Mouse (Mus musculus) MEL (cell line): ENCODE results near the gene Cald1. TPM values are rescaled to one million over a fixed set of nuclear protein-coding genes. Genes with fewer than 3 reads are reported as not detected.

ENCODE experiments used
- DNase-seq: peaks from one replicate; pipeline ENCODE4 v3.0.0; 2011; ENCODE audit warnings: low read depth, low spot score
- H3K27ac ChIP-seq: 2 replicates; pipeline ENCODE4 v1.5.1; 2012; ENCODE audit warnings: low read depth, mild to moderate bottlenecking, control low read depth, low read length, moderate library complexity; ENCODE audit not compliant: control insufficient read depth
- H3K27me3 ChIP-seq, 2 experiments: fragments of 150-350 bp in 1 of 2; sonication (generic) in 1 of 2; 2 replicates each; pipeline ENCODE4 v1.6.1; 2012; ENCODE audit warnings: low read length in 2 of 2, mild to moderate bottlenecking in 2 of 2, improper control_type of control experiment in 1 of 2, moderate library complexity in 1 of 2; ENCODE audit not compliant: insufficient read depth in 2 of 2, control insufficient read depth in 1 of 2
- H3K36me3 ChIP-seq, 2 experiments: 2 replicates each; pipeline ENCODE4 v1.6.1; 2012 to 2014; ENCODE audit warnings: low read length in 2 of 2, improper control_type of control experiment in 1 of 2, inconsistent platforms in 1 of 2, mild to moderate bottlenecking in 1 of 2; ENCODE audit not compliant: insufficient read depth in 2 of 2, control insufficient read depth in 1 of 2
- H3K4me1 ChIP-seq, 2 experiments: fragments of 150-350 bp in 1 of 2; sonication (generic) in 1 of 2; 2 replicates each; pipeline ENCODE4 v1.6.1; 2012; ENCODE audit warnings: low read length in 2 of 2, improper control_type of control experiment in 1 of 2, mild to moderate bottlenecking in 1 of 2; ENCODE audit not compliant: insufficient read depth in 2 of 2, control insufficient read depth in 1 of 2
- H3K4me3 ChIP-seq, 2 experiments: fragments of 150-350 bp in 1 of 2; sonication (generic) in 1 of 2; 2 replicates each; pipeline ENCODE4 v1.5.1; 2012; ENCODE audit warnings: low read depth in 2 of 2, low read length in 2 of 2, mild to moderate bottlenecking in 2 of 2, moderate library complexity in 2 of 2, control low read depth in 1 of 2, improper control_type of control experiment in 1 of 2; ENCODE audit not compliant: control insufficient read depth in 1 of 2, insufficient read depth in 1 of 2
- H3K79me2 ChIP-seq: 2 replicates; pipeline ENCODE4 v1.6.1; 2012; ENCODE audit warnings: mild to moderate bottlenecking, low read length, moderate library complexity; ENCODE audit not compliant: control insufficient read depth, poor library complexity, insufficient read depth
- H3K9ac ChIP-seq: 2 replicates; pipeline ENCODE4 v1.6.1; 2012; ENCODE audit warnings: low read depth, mild to moderate bottlenecking, control low read depth, low read length, moderate library complexity; ENCODE audit not compliant: control insufficient read depth, poor library complexity, severe bottlenecking
- H3K9me3 ChIP-seq: fragments of 150-350 bp; sonication (generic); replicated peaks from 2 replicates; pipeline ENCODE4 v1.6.1; 2012; ENCODE audit warnings: mild to moderate bottlenecking, low read length, improper control_type of control experiment, moderate library complexity; ENCODE audit not compliant: insufficient read depth
- BHLHE40 ChIP-seq: IDR thresholded peaks from 2 replicates; pipeline ENCODE4 v1.6.1; 2012; ENCODE audit warnings: low read depth, mild to moderate bottlenecking, inconsistent platforms, low read length, improper control_type of control experiment, borderline replicate concordance
- CHD1 ChIP-seq: IDR thresholded peaks from 2 replicates; pipeline ENCODE4 v1.6.1; 2012; ENCODE audit warnings: low read depth, mild to moderate bottlenecking, inconsistent platforms, low read length, improper control_type of control experiment
- CTCF ChIP-seq, 3 experiments: IDR thresholded peaks in 2 of 3; conservative IDR thresholded peaks in 1 of 3; 2 replicates each; pipeline ENCODE4 v1.5.1; 2011 to 2012; ENCODE audit warnings: low read length in 3 of 3, low read depth in 2 of 3, mild to moderate bottlenecking in 2 of 3, improper control_type of control experiment in 1 of 3, inconsistent platforms in 1 of 3, mixed read lengths in 1 of 3, moderate library complexity in 1 of 3; ENCODE audit not compliant: control insufficient read depth in 1 of 3, insufficient read depth in 1 of 3, poor library complexity in 1 of 3, severe bottlenecking in 1 of 3
- ELF1 ChIP-seq: IDR thresholded peaks from 2 replicates; pipeline ENCODE4 v1.6.1; 2014; ENCODE audit warnings: low read depth, mild to moderate bottlenecking, inconsistent platforms, low read length, improper control_type of control experiment, moderate library complexity
- EP300 ChIP-seq, 2 experiments: IDR thresholded peaks; 2 replicates each; pipeline ENCODE4 v1.6.1; 2011; ENCODE audit warnings: improper control_type of control experiment in 2 of 2, low read length in 2 of 2, low read depth in 1 of 2, mild to moderate bottlenecking in 1 of 2
- ETS1 ChIP-seq: IDR thresholded peaks from 2 replicates; pipeline ENCODE4 v1.6.1; 2012; ENCODE audit warnings: low read depth, mild to moderate bottlenecking, inconsistent platforms, low read length, improper control_type of control experiment, moderate library complexity
- GATA1 ChIP-seq: IDR thresholded peaks from 2 replicates; pipeline ENCODE4 v1.6.1; 2011; ENCODE audit warnings: low read depth, low read length, improper control_type of control experiment
- MAFK ChIP-seq: IDR thresholded peaks from 2 replicates; pipeline ENCODE4 v1.6.1; 2011; ENCODE audit warnings: low read depth, mild to moderate bottlenecking, low read length, improper control_type of control experiment, borderline replicate concordance
- MAX ChIP-seq: IDR thresholded peaks from 2 replicates; pipeline ENCODE4 v1.6.1; 2011; ENCODE audit warnings: low read length, improper control_type of control experiment
- MAZ ChIP-seq: IDR thresholded peaks from 2 replicates; pipeline ENCODE4 v1.6.1; 2012; ENCODE audit warnings: low read depth, mild to moderate bottlenecking, inconsistent platforms, low read length, improper control_type of control experiment
- MXI1 ChIP-seq: IDR thresholded peaks from 2 replicates; pipeline ENCODE4 v1.6.1; 2011; ENCODE audit warnings: mild to moderate bottlenecking, low read depth, low read length, improper control_type of control experiment
- MYB ChIP-seq: IDR thresholded peaks from 2 replicates; pipeline ENCODE4 v1.6.1; 2011; ENCODE audit warnings: mild to moderate bottlenecking, low read depth, low read length, improper control_type of control experiment
- NELFE ChIP-seq: IDR thresholded peaks from 2 replicates; pipeline ENCODE4 v1.6.1; 2011; ENCODE audit warnings: low read depth, low read length, improper control_type of control experiment
- POLR2AphosphoS5 ChIP-seq: IDR thresholded peaks from 2 replicates; pipeline ENCODE4 v1.6.1; 2012; ENCODE audit warnings: low read depth, borderline replicate concordance, mild to moderate bottlenecking, inconsistent platforms, low read length, moderate library complexity, mixed read lengths
- SMC3 ChIP-seq: IDR thresholded peaks from 2 replicates; pipeline ENCODE4 v1.6.1; 2011; ENCODE audit warnings: low read depth, low read length, improper control_type of control experiment
- TAL1 ChIP-seq: IDR thresholded peaks from 2 replicates; pipeline ENCODE4 v1.6.1; 2012; ENCODE audit warnings: mild to moderate bottlenecking, inconsistent platforms, low read length, moderate library complexity, mixed read lengths
- UBTF ChIP-seq: IDR thresholded peaks from 2 replicates; pipeline ENCODE4 v1.6.1; 2012; ENCODE audit warnings: low read depth, mild to moderate bottlenecking, inconsistent platforms, low read length, improper control_type of control experiment, moderate library complexity, borderline replicate concordance; ENCODE audit not compliant: insufficient read depth
- USF1 ChIP-seq: IDR thresholded peaks from 2 replicates; pipeline ENCODE4 v1.6.1; 2014; ENCODE audit warnings: low read depth, mild to moderate bottlenecking, inconsistent platforms, low read length, improper control_type of control experiment, moderate library complexity
- USF2 ChIP-seq, 2 experiments: IDR thresholded peaks; 2 replicates each; pipeline ENCODE4 v1.6.1; 2011 to 2012; ENCODE audit warnings: improper control_type of control experiment in 2 of 2, low read length in 2 of 2, borderline replicate concordance in 1 of 2, inconsistent platforms in 1 of 2, low read depth in 1 of 2, mild to moderate bottlenecking in 1 of 2; ENCODE audit not compliant: insufficient read depth in 1 of 2
- ZC3H11A ChIP-seq: IDR thresholded peaks from 2 replicates; pipeline ENCODE4 v1.6.1; 2012; ENCODE audit warnings: low read depth, mild to moderate bottlenecking, inconsistent platforms, low read length, improper control_type of control experiment
- ZMIZ1 ChIP-seq: IDR thresholded peaks from 2 replicates; pipeline ENCODE4 v1.6.1; 2012; ENCODE audit warnings: low read depth, mild to moderate bottlenecking, inconsistent platforms, low read length, improper control_type of control experiment, moderate library complexity
- polyA plus RNA-seq, 2 experiments: library from polyadenylated mRNA; stranded (reverse) in 1 of 2; unstranded in 1 of 2; fragments of >175 nt in 1 of 2; fragments of >200 nt in 1 of 2; gene quantifications; 2 replicates each; pipeline versions ENCODE4 v1.2.1 to v1.2.4; 2012; ENCODE audit warnings: low replicate concordance in 2 of 2, low read depth in 1 of 2; ENCODE audit not compliant: insufficient read length in 2 of 2, insufficient read depth in 1 of 2, missing spikeins in 1 of 2
- total RNA-seq: library from RNA; depleted of rRNA; stranded (reverse); fragments of 300-350 nt; gene quantifications from 2 replicates; pipeline ENCODE4 v1.2.3, GENCODE M21; 2012

Gene Cald1
- total and polyA plus RNA-seq, 3 experiments = not detected

DNA sequence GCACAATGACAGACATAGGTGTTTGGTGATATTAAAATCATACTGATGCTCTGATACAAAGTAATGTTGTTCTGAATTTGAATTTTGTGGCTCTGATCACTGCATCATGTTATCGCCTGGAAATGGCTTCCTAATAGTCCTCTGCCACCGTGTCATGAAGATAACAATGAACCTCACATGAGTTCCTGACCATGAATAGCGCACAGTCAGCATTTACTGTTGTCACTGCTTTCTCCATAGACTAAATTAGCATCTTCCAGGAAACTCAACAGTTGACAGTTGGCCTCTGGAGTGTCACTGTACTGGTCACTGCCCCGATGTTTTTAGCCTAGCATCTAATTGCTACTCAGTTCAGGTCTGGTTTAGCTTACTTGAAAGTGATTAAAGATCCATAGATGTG is 95.8 kb downstream of the Cald1 start:
- H3K4me3 ChIP-seq = no peak overlapping the region
- TF ChIP-seq CHD1 (no peak), BHLHE40 (no peak), ETS1 (no peak), USF1 (no peak), TAL1 (no peak), EP300 (IDR thresholded peaks at IDR 0.05; ENCODE audit: low read depth in 1 of 2, low read length in 2 of 2) (no peak)
- TF ChIP-seq, all 39 proteins: peak for 0
- Histone ChIP-seq H3K27ac (no peak overlapping the region), H3K27me3 (peaks cover 0 to 3% of the 10 kb centered on the region in 2 experiments; a peak in 3 of 4 replicates), H3K79me2 (no peaks in the 10 kb centered on the region), H3K9ac (no peak overlapping the region), H3K36me3 (no peaks in the 10 kb centered on the region), H3K9me3 (no peaks in the 10 kb centered on the region), H3K4me1 (no peaks in the 10 kb centered on the region)
- DNase-seq = no peak

DNA sequence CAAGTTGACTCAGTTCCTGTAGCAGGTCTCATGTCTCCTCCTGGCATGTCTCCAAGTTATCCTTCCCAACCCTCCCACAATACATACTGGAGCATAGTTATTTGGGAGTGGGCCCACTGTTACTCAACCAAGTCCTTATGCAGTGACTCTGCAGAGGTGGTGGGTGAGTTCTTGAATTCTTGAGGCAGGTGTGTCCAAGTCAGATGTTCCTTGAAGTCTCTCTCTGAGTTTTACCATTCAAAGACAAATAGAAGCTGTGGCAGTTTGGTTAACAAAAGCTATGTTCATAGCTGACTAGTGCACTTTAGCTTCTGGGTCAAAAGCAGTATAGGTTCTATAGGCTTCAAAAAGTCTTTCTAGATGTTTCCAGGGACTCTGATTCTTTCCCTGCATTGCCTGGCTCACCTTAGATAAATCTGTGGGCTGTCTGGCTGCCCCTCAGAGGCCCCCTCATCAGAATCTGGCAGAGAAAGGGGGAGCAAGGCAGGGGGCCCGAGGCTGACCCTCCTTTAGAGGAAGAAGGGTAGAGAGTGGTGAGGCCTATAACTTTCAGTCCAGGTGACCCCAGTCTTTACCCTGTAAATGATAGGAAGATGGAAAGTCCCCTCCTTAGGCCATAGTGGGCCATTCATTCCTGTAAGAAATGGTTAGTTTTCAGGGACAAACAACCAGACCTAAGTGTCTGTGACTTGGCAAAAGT is 105.3 kb downstream of the Cald1 start:
- no peaks in the 10 kb centered on the region for H3K4me1 ChIP-seq
- no peak overlapping the region for H3K9ac ChIP-seq
- no peaks in the 10 kb centered on the region for H3K36me3 ChIP-seq
- H3K27ac ChIP-seq = no peak overlapping the region
- no peaks in the 10 kb centered on the region for H3K9me3 ChIP-seq
- no peak overlapping the region for H3K4me3 ChIP-seq
- no peak for TF ChIP-seq MAFK
- TF ChIP-seq NELFE = no peak
- TF ChIP-seq ZC3H11A = no peak
- TF ChIP-seq MAX = no peak
- TF ChIP-seq TAL1 = no peak
- TF ChIP-seq SMC3 = no peak
- no peak for TF ChIP-seq CTCF (IDR thresholded peaks at IDR 0.05 in 2 of 3, conservative IDR thresholded peaks at IDR 0.05 in 1 of 3; ENCODE audit: control insufficient read depth in 1 of 3, insufficient read depth in 1 of 3, low read depth in 2 of 3, low read length in 3 of 3, poor library complexity in 1 of 3, severe bottlenecking in 1 of 3)
- no peak for TF ChIP-seq ETS1
- no peak for TF ChIP-seq USF2 (IDR thresholded peaks at IDR 0.05; ENCODE audit: borderline replicate concordance in 1 of 2, insufficient read depth in 1 of 2, low read depth in 1 of 2, low read length in 2 of 2)
- no peak for TF ChIP-seq MYB
- no peak for TF ChIP-seq MAZ
- no peak for TF ChIP-seq MXI1
- no peak for TF ChIP-seq GATA1
- TF ChIP-seq BHLHE40 = no peak
- no peak for TF ChIP-seq ZMIZ1
- no peak for TF ChIP-seq ELF1
- no peak for TF ChIP-seq UBTF
- no peak for TF ChIP-seq EP300 (IDR thresholded peaks at IDR 0.05; ENCODE audit: low read depth in 1 of 2, low read length in 2 of 2)
- TF ChIP-seq POLR2AphosphoS5 = no peak
- no peak for TF ChIP-seq USF1
- H3K27me3 ChIP-seq = no peaks in the 10 kb centered on the region
- DNase-seq = no peak
- no peaks in the 10 kb centered on the region for H3K79me2 ChIP-seq
